Mouse (Mus musculus): ENCODE results near the gene Xbp1.

- no peak for TF ChIP-seq POLR2A (IDR thresholded peaks at IDR 0.05; ENCODE audit: borderline replicate concordance, extremely low read depth, low read depth, low read length)
- TF ChIP-seq CTCF (IDR thresholded peaks at IDR 0.05; ENCODE audit: insufficient read depth, low read length) = no peak
These were observed 6.4 kb upstream of the Xbp1 start for GRCm38 (mm10) chr11:5514091-5514490.
